Mouse (Mus musculus) neural tube, embryonic 12.5 days (tissue): ENCODE data around the gene Fndc3b. TPM values are rescaled to one million over a fixed set of nuclear protein-coding genes. Genes with fewer than 3 reads are reported as not detected.

ENCODE experiments used
- ATAC-seq: fragments of 200-750 bp; cut with Nextera tagmentation; 2 replicates; pipeline ENCODE4 v1.8.0; 2017; ENCODE audit warnings: low read depth, mild to moderate bottlenecking, moderate TSS enrichment, moderate library complexity; ENCODE audit not compliant: low FRiP score
- H3K27ac ChIP-seq: fragments of 300-500 bp; sonication (generic); 2 replicates; pipeline ENCODE4 v1.5.1; 2016
- H3K27me3 ChIP-seq: fragments of 300-500 bp; sonication (generic); replicated peaks from 2 replicates; pipeline ENCODE4 v1.6.1; 2016; ENCODE audit warnings: mild to moderate bottlenecking
- H3K36me3 ChIP-seq: fragments of 300-500 bp; sonication (generic); 2 replicates; pipeline ENCODE4 v1.6.1; 2016; ENCODE audit warnings: mild to moderate bottlenecking
- H3K4me1 ChIP-seq: fragments of 300-500 bp; sonication (generic); 2 replicates; pipeline ENCODE4 v1.6.1; 2016
- H3K4me2 ChIP-seq: fragments of 300-500 bp; sonication (generic); replicated peaks from 2 replicates; pipeline ENCODE4 v1.6.1; 2016; ENCODE audit warnings: mild to moderate bottlenecking
- H3K4me3 ChIP-seq: fragments of 300-500 bp; sonication (generic); 2 replicates; pipeline ENCODE4 v1.5.1; 2016
- H3K9ac ChIP-seq: fragments of 300-500 bp; sonication (generic); 2 replicates; pipeline ENCODE4 v1.6.1; 2016; ENCODE audit warnings: mild to moderate bottlenecking
- H3K9me3 ChIP-seq: fragments of 300-500 bp; sonication (generic); 2 replicates; pipeline ENCODE4 v1.6.1; 2016; ENCODE audit warnings: mild to moderate bottlenecking
- WGBS: fragments of 180-500 bp; shearing (Covaris S2); methylation state at CpG from one replicate; pipeline ENCODE4 v1.1.7; 2016; 5-methylcytosine and 5-hydroxymethylcytosine counted together
- polyA plus RNA-seq: library from polyadenylated mRNA; unstranded; fragments of >200 nt; fragmentation: Nextera tagmentation; extraction: Ambion mirVana; gene quantifications from 2 replicates; pipeline ENCODE4 v1.2.1, GENCODE M21; 2016

Gene Fndc3b
- polyA plus RNA-seq, 1 experiment from 2014 or later: 16.0 TPM

DNA sequence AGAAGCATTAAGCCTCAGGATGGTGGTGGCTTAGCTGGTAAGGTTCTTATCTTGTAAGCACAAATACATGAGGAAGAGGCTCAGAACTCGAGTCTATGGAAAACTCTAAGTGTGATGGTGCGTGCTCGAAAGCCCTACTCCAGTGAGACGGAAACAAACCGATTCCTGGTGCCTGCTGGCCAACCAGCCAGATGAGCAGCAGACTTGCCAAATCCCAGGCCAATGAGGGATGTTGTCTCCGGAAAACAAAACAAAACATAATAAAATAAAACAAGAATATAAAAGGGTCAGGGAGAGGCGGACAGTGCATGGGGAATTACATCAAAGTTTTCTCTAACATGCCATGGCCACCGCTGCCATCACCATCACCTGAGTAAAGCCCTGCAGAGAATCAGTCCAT is 84.8 kb downstream of the Fndc3b start:
- H3K27ac ChIP-seq: no peak overlapping the region
- H3K4me1 ChIP-seq: no peaks in the 10 kb centered on the region
- H3K9ac ChIP-seq: no peak overlapping the region
- ATAC-seq: no peak
- no peaks in the 10 kb centered on the region for H3K27me3 ChIP-seq
- no peaks in the 10 kb centered on the region for H3K9me3 ChIP-seq
- no peak overlapping the region for H3K4me3 ChIP-seq
- no peaks in the 10 kb centered on the region for H3K36me3 ChIP-seq
- 92% methylated on average over 8 of the region's 8 CpGs for WGBS
- no peak overlapping the region for H3K4me2 ChIP-seq

DNA sequence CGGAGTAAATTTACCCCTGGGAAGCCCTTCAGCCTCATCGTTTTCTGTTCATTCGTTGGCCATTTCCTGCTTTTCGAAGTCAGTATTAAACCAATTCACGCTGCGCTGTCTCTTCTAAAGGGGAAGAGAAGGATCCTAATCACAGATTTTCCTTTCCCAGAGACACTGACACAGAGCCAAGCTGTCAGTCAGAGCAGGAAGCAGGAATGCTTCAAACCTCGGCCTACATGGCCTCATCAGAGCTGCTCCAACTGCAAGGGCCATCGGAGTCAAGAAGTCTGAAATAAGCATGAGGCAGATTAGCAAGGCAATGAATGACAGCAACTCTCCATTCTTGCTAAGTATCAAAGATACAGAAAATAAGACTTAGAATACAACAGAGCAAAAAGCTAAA is 85.5 kb downstream of the Fndc3b start:
- Histone ChIP-seq H3K9ac (no peak overlapping the region), H3K4me3 (no peak overlapping the region), H3K9me3 (no peaks in the 10 kb centered on the region), H3K4me1 (no peaks in the 10 kb centered on the region), H3K27me3 (no peaks in the 10 kb centered on the region), H3K4me2 (no peak overlapping the region), H3K27ac (no peak overlapping the region), H3K36me3 (no peaks in the 10 kb centered on the region)
- WGBS: 89% methylated on average over 8 of the region's 8 CpGs
- ATAC-seq: no peak

DNA sequence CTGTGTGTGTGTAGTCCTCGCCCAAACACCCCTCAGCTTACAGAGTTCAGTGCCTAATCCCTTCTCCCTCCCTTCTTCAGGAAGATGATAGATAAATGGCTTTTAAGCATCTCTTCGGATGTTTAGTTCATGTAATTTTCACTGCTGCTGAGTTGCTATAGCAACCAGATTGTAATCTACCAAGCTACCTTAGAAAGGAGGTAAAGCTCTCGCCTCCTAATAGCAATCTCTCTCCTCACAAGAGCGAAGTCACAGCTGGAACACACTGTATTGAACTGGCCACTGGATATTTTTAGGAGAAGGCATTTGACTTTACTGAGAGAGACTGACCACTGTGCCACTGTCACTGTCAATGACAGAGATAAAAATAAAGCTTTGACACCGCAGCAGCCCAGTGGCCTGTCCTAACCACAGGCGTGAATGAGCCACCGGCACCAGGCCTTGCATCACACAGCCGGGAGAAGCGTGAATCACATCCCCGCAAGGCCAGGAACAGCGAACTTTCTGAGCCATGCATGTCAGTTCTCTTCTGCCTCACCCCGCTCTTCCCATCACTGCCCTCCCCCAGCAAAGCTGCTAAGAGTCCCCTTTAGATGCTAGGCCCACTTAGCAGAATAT is 86.0 kb downstream of the Fndc3b start:
- Histone ChIP-seq H3K4me3 (no peak overlapping the region), H3K27ac (no peak overlapping the region), H3K4me1 (no peaks in the 10 kb centered on the region), H3K36me3 (no peaks in the 10 kb centered on the region), H3K27me3 (no peaks in the 10 kb centered on the region), H3K4me2 (no peak overlapping the region), H3K9ac (no peak overlapping the region), H3K9me3 (no peaks in the 10 kb centered on the region)
- no peak for ATAC-seq
- WGBS: 83% methylated on average over 12 of the region's 12 CpGs

DNA sequence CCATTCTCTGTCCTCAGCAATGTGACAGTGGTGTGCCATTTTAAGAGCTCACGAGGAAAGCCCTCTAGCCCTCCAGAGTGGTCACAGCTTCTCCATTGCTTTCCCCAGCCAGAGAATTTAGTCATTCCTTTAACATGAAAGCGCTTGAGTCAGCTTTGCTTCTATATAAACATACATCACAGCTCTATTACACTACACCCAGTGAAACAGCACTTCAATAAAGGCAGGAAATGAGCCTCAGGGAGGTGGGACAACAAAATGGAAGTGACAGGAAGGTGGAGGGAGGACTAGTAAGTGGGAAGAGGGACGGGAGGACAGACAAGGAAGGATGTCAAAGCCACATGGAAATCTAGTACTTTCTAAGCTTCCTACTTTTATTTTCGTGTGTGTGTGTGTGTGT is 88.7 kb downstream of the Fndc3b start:
- WGBS: 72% methylated on average over 4 of the region's 4 CpGs
- Histone ChIP-seq H3K4me2 (no peak overlapping the region), H3K4me1 (no peaks in the 10 kb centered on the region), H3K36me3 (no peaks in the 10 kb centered on the region), H3K4me3 (no peak overlapping the region), H3K27ac (no peak overlapping the region), H3K9ac (no peak overlapping the region), H3K9me3 (no peaks in the 10 kb centered on the region), H3K27me3 (no peaks in the 10 kb centered on the region)
- ATAC-seq: no peak

DNA sequence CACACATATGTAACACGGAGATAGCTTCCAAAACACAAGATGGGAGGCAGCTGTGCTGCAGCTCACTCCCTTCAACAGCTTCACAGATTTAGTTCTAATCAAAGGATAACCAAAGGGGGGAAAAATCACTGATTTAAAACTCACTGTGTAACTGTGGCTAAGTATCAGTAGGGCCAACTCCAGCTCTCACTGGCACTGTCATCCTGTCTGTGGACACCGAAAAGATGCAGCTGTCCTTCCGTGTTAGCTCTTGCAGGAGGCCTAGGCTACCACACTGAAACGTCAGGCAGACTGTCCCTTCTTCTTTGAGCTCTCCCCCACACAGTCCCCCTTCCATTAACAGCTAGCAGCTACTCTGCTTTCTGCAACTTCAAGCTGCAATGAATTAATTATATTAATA is 89.9 kb downstream of the Fndc3b start:
- Histone ChIP-seq H3K9me3 (no peaks in the 10 kb centered on the region), H3K4me2 (no peak overlapping the region)
- no peak for ATAC-seq

DNA sequence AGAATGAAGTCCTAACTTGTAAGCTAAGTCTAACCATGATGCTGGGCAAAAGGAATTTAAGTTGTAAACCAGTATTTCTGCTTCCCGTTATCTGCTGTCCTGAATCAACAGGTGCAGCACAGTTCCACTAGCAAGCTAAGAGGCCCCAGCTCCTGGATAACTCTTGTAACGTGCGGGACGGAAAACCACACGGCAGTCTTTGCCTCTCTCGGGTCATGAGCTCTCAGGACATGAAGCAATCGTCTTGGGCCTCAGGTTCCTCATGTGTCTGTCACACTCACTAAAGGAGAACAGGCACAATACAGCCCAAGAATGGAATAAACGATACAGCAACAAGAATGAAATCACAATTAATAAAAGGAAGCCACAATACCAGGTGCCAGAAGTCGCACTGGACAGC is 93.4 kb downstream of the Fndc3b start:
- no peak overlapping the region for H3K4me2 ChIP-seq
- ATAC-seq: no peak

More for the DNA sequence above, 89.9 kb downstream of the Fndc3b start:
- H3K27ac ChIP-seq: no peak overlapping the region
- no peak overlapping the region for H3K9ac ChIP-seq
- no peaks in the 10 kb centered on the region for H3K27me3 ChIP-seq
- WGBS: 89% methylated on average over 4 of the region's 4 CpGs
- no peaks in the 10 kb centered on the region for H3K4me1 ChIP-seq
- H3K4me3 ChIP-seq: no peak overlapping the region
- no peaks in the 10 kb centered on the region for H3K36me3 ChIP-seq

DNA sequence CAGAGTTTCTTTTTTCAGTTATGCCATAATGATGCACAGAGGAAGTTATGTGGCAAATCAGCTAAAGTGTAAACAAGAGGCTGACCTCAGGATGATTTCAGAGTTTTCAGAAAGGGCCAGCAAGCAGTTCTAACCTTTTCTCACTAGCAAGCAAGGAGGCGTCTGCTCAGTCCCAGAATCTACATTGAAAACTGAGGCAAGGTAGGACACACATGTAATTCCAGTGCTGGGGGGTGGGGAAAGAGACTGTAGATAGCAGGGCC is 93.9 kb downstream of the Fndc3b start:
- H3K27ac ChIP-seq: no peak overlapping the region
- no peak overlapping the region for H3K4me2 ChIP-seq
- H3K27me3 ChIP-seq: no peaks in the 10 kb centered on the region
- H3K4me1 ChIP-seq: peaks cover 15% of the 10 kb centered on the region
- WGBS: 93% methylated on average over 1 of the region's 1 CpGs
- no peaks in the 10 kb centered on the region for H3K36me3 ChIP-seq
- no peaks in the 10 kb centered on the region for H3K9me3 ChIP-seq
- no peak overlapping the region for H3K4me3 ChIP-seq
- ATAC-seq: no peak
- no peak overlapping the region for H3K9ac ChIP-seq

More for the DNA sequence above, 93.4 kb downstream of the Fndc3b start:
- H3K9ac ChIP-seq: no peak overlapping the region
- H3K27ac ChIP-seq: no peak overlapping the region
- no peaks in the 10 kb centered on the region for H3K27me3 ChIP-seq
- peaks cover 10% of the 10 kb centered on the region for H3K4me1 ChIP-seq
- H3K9me3 ChIP-seq: no peaks in the 10 kb centered on the region
- 87% methylated on average over 9 of the region's 9 CpGs for WGBS
- no peak overlapping the region for H3K4me3 ChIP-seq
- no peaks in the 10 kb centered on the region for H3K36me3 ChIP-seq

DNA sequence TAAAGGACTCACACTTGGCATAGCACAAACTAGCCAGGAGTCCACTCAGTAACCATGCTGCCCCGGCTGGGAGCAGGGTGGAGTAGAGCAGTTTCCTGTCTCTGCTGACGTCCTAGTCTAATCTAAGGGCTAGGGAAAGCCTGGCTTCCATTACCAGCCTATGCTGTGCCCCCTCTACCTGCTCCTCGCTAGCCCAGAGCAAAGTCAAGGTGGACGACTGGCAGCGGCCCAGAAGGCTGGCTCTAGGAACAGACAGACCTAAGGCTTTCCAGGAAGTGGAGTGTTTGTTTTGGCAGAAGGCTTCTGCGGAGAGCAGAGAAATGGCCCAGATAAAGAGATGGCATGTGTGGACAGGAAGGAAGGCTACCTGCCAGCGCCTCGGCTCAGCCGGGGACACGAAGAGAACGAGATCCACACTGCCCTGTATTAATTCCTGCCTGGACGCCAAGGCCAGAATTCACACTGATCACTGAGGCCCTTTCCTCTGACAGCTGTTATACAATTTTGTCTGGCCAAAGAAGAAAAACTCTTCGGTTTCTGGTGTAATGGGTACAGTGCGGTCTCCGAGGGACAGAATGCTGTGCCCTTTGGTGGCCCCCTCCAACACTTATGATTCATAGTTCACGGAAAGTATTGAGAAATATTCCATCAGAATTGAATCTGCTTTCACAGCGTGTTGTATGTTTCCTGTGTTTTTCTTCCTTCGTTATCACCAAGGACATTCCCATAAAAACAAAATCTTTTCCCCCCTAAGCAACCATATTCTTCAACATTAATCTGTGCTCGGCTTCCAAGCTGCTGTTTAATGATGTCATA is 94.5 kb downstream of the Fndc3b start:
- no peak overlapping the region for H3K4me2 ChIP-seq
- H3K4me3 ChIP-seq: no peak overlapping the region
- H3K9ac ChIP-seq: no peak overlapping the region
- H3K36me3 ChIP-seq: no peaks in the 10 kb centered on the region
- no peaks in the 10 kb centered on the region for H3K27me3 ChIP-seq
- ATAC-seq: no peak
- WGBS: 76% methylated on average over 19 of the region's 19 CpGs
- H3K9me3 ChIP-seq: no peaks in the 10 kb centered on the region
- peaks cover 15% of the 10 kb centered on the region for H3K4me1 ChIP-seq
- no peak overlapping the region for H3K27ac ChIP-seq

DNA sequence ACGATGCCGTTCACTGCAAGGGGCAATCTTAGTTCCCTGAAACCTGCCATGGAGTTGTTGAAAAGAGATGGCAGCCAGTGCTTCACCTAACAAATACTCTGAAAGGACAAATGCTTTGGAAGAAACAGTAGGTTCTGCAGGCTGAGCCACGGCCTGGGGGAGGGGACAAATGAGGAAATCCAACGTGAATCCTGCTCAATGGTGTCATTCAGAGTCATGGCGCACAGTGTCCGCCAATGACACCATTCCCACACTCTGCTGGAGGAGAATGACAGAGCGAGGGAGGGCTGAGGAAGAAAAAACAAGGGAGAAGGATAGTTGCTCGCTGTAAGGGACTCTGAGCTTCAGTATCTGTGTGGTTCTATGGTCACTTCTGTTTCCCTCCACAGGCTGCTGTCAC is 95.6 kb downstream of the Fndc3b start:
- Histone ChIP-seq H3K27ac (no peak overlapping the region), H3K27me3 (no peaks in the 10 kb centered on the region), H3K4me1 (peaks cover 15% of the 10 kb centered on the region), H3K9me3 (no peaks in the 10 kb centered on the region), H3K36me3 (no peaks in the 10 kb centered on the region), H3K4me2 (no peak overlapping the region), H3K4me3 (no peak overlapping the region), H3K9ac (no peak overlapping the region)
- no peak for ATAC-seq
- 49% methylated on average over 8 of the region's 8 CpGs for WGBS

DNA sequence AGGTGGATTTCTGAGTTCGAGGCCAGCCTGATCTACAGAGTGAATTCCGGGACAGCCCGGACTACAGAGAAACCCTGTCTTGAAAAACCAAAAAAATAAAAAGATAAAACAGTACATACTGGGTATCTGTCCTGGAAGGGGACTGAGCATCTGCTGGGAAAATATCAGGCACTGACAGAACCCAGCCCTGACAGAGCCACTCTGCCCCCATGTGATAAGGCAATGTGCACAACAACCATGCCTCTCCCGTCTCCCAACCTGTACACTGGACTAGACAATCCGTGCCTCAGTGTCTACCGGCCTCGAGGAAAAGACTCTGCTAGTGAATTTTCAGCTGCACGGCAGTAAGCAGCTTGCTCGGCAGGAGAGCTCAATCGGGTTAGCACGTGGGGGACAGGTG is 97.3 kb downstream of the Fndc3b start:
- H3K27ac ChIP-seq: no peak overlapping the region
- H3K4me3 ChIP-seq: no peak overlapping the region
- no peak for ATAC-seq
- 93% methylated on average over 11 of the region's 11 CpGs for WGBS
- H3K9me3 ChIP-seq: no peaks in the 10 kb centered on the region
- H3K4me2 ChIP-seq: no peak overlapping the region
- H3K9ac ChIP-seq: no peak overlapping the region
- H3K4me1 ChIP-seq: peaks cover 15% of the 10 kb centered on the region
- no peaks in the 10 kb centered on the region for H3K36me3 ChIP-seq
- no peaks in the 10 kb centered on the region for H3K27me3 ChIP-seq

DNA sequence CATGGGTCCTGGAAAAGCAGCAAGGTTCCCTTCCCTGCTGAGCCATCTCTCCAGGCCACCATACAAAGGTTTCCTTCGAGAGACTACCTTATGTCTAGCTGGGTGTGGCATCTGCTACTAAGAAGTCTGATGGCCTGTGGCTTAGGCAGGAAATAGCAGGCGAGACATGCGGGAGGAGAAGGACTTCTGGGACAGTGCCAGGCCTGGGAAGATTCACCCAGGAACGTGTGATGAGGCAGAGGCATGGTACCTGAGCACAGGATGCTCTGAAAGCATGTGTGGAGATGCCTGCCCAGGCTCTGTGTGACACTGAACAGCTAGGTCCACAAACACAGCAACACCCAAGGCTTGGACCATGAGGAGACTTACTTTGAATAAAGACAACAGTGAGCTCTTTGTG is 98.1 kb downstream of the Fndc3b start:
- Histone ChIP-seq H3K27me3 (no peaks in the 10 kb centered on the region), H3K36me3 (no peaks in the 10 kb centered on the region), H3K4me3 (no peak overlapping the region), H3K4me2 (no peak overlapping the region), H3K9ac (no peak overlapping the region), H3K9me3 (no peaks in the 10 kb centered on the region), H3K4me1 (peaks cover 15% of the 10 kb centered on the region), H3K27ac (no peak overlapping the region)
- ATAC-seq: peak; percentile 54; the same call in 1 of the 2 replicates
- 72% methylated on average over 4 of the region's 4 CpGs for WGBS

DNA sequence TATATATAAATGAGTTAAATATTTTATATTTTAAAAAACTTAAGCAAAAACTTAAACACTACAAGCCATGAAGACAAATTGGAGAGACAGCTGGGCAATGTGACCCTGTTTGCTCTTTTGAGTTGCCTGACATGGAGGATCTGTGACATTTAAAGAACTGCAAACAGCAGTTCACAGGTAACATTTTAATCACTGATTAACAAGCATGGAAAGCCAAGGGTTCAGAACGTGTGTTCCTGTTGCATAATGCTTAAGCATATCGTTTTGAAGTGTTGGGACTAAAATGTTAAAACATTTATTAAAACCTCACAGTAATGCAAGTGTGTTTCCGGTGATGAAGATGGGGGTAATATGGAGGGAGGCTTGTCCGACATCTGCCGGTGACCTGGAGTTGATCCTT is 99.1 kb downstream of the Fndc3b start:
- ATAC-seq: no peak
- 93% methylated on average over 5 of the region's 5 CpGs for WGBS
- Histone ChIP-seq H3K27ac (no peak overlapping the region), H3K9me3 (no peaks in the 10 kb centered on the region), H3K4me3 (no peak overlapping the region), H3K36me3 (no peaks in the 10 kb centered on the region), H3K4me2 (no peak overlapping the region), H3K4me1 (peaks cover 25% of the 10 kb centered on the region), H3K27me3 (no peaks in the 10 kb centered on the region), H3K9ac (no peak overlapping the region)

DNA sequence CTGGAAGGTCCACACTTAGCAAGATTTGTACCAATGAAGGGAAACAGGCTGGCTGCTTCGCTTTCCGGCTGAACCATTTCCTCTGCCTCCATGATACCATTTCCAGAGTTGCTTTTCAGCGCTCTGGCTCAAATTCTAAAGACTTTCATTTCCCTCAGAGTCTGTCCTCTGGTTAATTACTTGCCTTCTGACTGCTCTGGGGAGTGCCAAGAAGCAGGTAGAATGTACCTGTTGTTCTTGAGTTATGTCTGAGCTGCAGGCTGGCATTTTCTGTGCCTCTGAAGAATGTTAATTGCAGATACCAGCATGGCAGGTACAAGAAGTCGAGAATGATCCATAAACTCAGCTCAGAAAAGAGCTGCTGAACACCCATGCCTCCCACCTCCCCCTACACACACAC is 100.6 kb downstream of the Fndc3b start:
- Histone ChIP-seq H3K9ac (no peak overlapping the region), H3K27me3 (no peaks in the 10 kb centered on the region), H3K4me2 (no peak overlapping the region), H3K9me3 (no peaks in the 10 kb centered on the region), H3K4me1 (peaks cover 24% of the 10 kb centered on the region), H3K27ac (no peak overlapping the region), H3K36me3 (no peaks in the 10 kb centered on the region), H3K4me3 (no peak overlapping the region)
- no peak for ATAC-seq
- 85% methylated on average over 4 of the region's 4 CpGs for WGBS
